8 mouse cellular contexts compared by ENCODE assay signal in genomic region chr6:134147596-134148442, GRCm38 (mm10).
DNase-seq lines count a peak whose midpoint lies in the region; ATAC-seq and TF ChIP-seq lines count a peak whose summit lies in the region.

No protein-coding gene starts in this region.

- H3K9ac ChIP-seq in heart, postnatal 0 days (replicated peaks; ENCODE audit: low read depth, low read length) = no peak overlapping the region

- no peak for TF ChIP-seq EP300 in heart, postnatal 0 days (IDR thresholded peaks at IDR 0.05; ENCODE audit: low read depth)

- H3K27me3 ChIP-seq in heart, embryonic 10.5 days (ENCODE audit: insufficient read depth, poor library complexity, severe bottlenecking) = no peaks in the 10 kb centered on the region
- H3K27me3 ChIP-seq in heart, postnatal 0 days (ENCODE audit: control insufficient read depth, insufficient read depth, low read length) = no peaks in the 10 kb centered on the region
- no peaks in the 10 kb centered on the region for H3K27me3 ChIP-seq in thymus, adult 2 months (ENCODE audit: control insufficient read depth, insufficient read depth, low read length)

- no peak for TF ChIP-seq POLR2A in thymus, adult 2 months (IDR thresholded peaks at IDR 0.05; ENCODE audit: control insufficient read depth, extremely low read depth, insufficient read depth, low read length, poor library complexity)

- no peaks in the 10 kb centered on the region for H3K9me3 ChIP-seq in heart, embryonic 10.5 days
- no peaks in the 10 kb centered on the region for H3K9me3 ChIP-seq in heart, postnatal 0 days (replicated peaks; ENCODE audit: control insufficient read depth, low read length)

- no peak for DNase-seq in heart, embryonic 10.5 days (ENCODE audit: low spot score)
- no peak for DNase-seq in heart, postnatal 25 days (ENCODE audit: low spot score)
- peak; percentile 52 for DNase-seq in brain, adult 2 months (ENCODE audit: low read depth, low spot score)
- DNase-seq in heart, postnatal 0 days (ENCODE audit: low spot score) = no peak
- peak; percentile 55 to 73 for DNase-seq in kidney, postnatal 36 days
- no peak for DNase-seq in gastrocnemius, postnatal 25 days
- DNase-seq in embryo, embryonic 9.5 days (ENCODE audit: extremely low spot score) = no peak
- DNase-seq in thymus, adult 2 months = no peak

- no peak overlapping the region for H3K4me3 ChIP-seq in heart, embryonic 10.5 days
- H3K4me3 ChIP-seq in heart, postnatal 0 days (ENCODE audit: low read depth, low read length) = no peak overlapping the region
- no peak overlapping the region for H3K4me3 ChIP-seq in thymus, adult 2 months (ENCODE audit: control insufficient read depth, insufficient read depth, low read length)

- no peak for ATAC-seq in heart, postnatal 0 days (ENCODE audit: insufficient read depth, low read depth)

- peaks cover 81% of the 10 kb centered on the region for H3K4me1 ChIP-seq in heart, embryonic 10.5 days
- peaks cover 76% of the 10 kb centered on the region for H3K4me1 ChIP-seq in heart, postnatal 0 days (ENCODE audit: control insufficient read depth, insufficient read depth)
- H3K4me1 ChIP-seq in thymus, adult 2 months (replicated peaks; ENCODE audit: control insufficient read depth, insufficient read depth, low read length) = peaks cover 18% of the 10 kb centered on the region

- 63% methylated on average over 22 of the region's 22 CpGs for WGBS in heart, embryonic 10.5 days
- 55% methylated on average over 22 of the region's 22 CpGs for WGBS in heart, postnatal 0 days
- 45% methylated on average over 22 of the region's 22 CpGs for WGBS in thymus, adult 2 months

- no peak for TF ChIP-seq CTCF in heart, postnatal 0 days (IDR thresholded peaks at IDR 0.05; ENCODE audit: low read depth)
- no peak for TF ChIP-seq CTCF in thymus, adult 2 months (IDR thresholded peaks at IDR 0.05; ENCODE audit: borderline replicate concordance, control insufficient read depth, extremely low read depth, insufficient read depth, low read length, poor library complexity)

- no peak overlapping the region for H3K4me2 ChIP-seq in heart, postnatal 0 days (ENCODE audit: low read depth, low read length)

- H3K27ac ChIP-seq in heart, embryonic 10.5 days = peak overlapping the region; percentile 67
- 0 out of 2 replicates have a peak overlapping the region, but pooled peaks have one; percentile 32 for H3K27ac ChIP-seq in heart, postnatal 0 days (ENCODE audit: low read depth)
- no peak overlapping the region for H3K27ac ChIP-seq in thymus, adult 2 months (ENCODE audit: control insufficient read depth, insufficient read depth, low read length)

- H3K36me3 ChIP-seq in heart, embryonic 10.5 days = no peaks in the 10 kb centered on the region; the same call in 1 of the 2 replicates
- no peaks in the 10 kb centered on the region; the same call in 1 of the 2 replicates for H3K36me3 ChIP-seq in heart, postnatal 0 days (replicated peaks; ENCODE audit: control insufficient read depth, insufficient read depth, low read length)
- no peaks in the 10 kb centered on the region for H3K36me3 ChIP-seq in thymus, adult 2 months (ENCODE audit: control insufficient read depth, insufficient read depth, low read length)

- intact Hi-C loops in heart, postnatal 25 days (cut with DNase I) = no loop called here

Comparison
In these comparisons a context has a peak if more than half of its experiments do, and no peak if none do; other contexts are left out.
1. DNase-seq: peak in brain, adult 2 months (single experiment) and kidney, postnatal 36 days (2 of 2); none in heart, embryonic 10.5 days (single experiment), heart, postnatal 25 days (single experiment), heart, postnatal 0 days (single experiment), gastrocnemius, postnatal 25 days (single experiment), embryo, embryonic 9.5 days (single experiment) and thymus, adult 2 months (single experiment).